Mouse (Mus musculus): ENCODE results near the gene Cdk5r1. TPM values are rescaled to one million over a fixed set of nuclear protein-coding genes. Genes with fewer than 3 reads are reported as not detected.

Gene Cdk5r1
- polyA plus RNA-seq, 1 experiment from 2014 or later: 0.30 TPM

GRCm38 (mm10) chr11:80485622-80486206 is 8.9 kb downstream of the Cdk5r1 start:
- no peak for ATAC-seq (ENCODE audit: low read depth)
- Histone ChIP-seq H3K27me3 (ENCODE audit: control insufficient read depth, insufficient read depth, low read depth, low read length) (no peaks in the 10 kb centered on the region), H3K4me1 (ENCODE audit: control insufficient read depth, low read depth, low read length) (no peaks in the 10 kb centered on the region), H3K9me3 (replicated peaks; ENCODE audit: control insufficient read depth, low read length) (no peaks in the 10 kb centered on the region), H3K27ac (ENCODE audit: low read length) (no peak overlapping the region), H3K36me3 (ENCODE audit: control insufficient read depth, insufficient read depth) (no peaks in the 10 kb centered on the region), H3K4me3 (ENCODE audit: low read depth, low read length) (no peak overlapping the region), H3K9ac (ENCODE audit: low read depth, low read length) (no peak overlapping the region), H3K4me2 (ENCODE audit: low read depth, low read length) (no peak overlapping the region)
- 67% methylated on average over 10 of the region's 10 CpGs for WGBS (ENCODE audit: insufficient replicate concordance)

DNA sequence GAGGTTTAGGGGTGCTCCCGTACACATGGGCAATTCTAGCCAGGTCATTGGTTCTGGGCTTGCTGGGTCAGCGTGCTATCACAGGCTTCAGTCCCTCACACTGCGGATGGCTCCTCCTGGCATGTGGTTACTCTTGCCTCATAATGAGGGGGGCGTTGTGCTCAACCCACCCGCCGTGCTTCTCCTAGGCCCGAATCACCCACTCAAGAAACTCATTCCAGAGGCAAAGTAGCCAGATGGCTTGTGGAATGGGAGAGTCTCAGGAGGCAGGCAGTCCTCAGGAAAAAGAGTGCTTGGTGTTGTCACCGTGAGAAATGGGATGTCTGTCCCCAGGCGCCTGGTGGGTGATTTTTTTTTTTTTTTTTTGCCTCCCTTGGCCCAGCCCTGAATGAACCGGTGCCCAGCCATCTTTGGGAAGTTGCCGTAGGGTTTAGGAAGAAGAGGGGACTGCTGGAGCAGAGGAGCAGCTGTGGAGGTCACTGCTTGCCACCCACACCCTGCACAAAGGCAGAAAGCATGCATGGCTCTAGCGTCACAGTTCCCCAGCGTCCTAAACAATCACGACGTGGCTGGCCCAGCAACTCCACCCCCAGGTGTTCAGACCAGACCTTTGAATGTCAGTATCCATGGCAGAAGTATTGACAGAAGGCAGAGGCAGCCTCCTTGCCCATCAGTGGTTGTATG is 11.2 kb downstream of the Cdk5r1 start:
- Histone ChIP-seq H3K36me3 (ENCODE audit: control insufficient read depth, insufficient read depth) (no peaks in the 10 kb centered on the region), H3K4me1 (ENCODE audit: control insufficient read depth, low read depth, low read length) (no peaks in the 10 kb centered on the region), H3K27me3 (ENCODE audit: control insufficient read depth, insufficient read depth, low read depth, low read length) (no peaks in the 10 kb centered on the region), H3K4me2 (ENCODE audit: low read depth, low read length) (no peak overlapping the region), H3K9ac (ENCODE audit: low read depth, low read length) (no peak overlapping the region), H3K4me3 (ENCODE audit: low read depth, low read length) (no peak overlapping the region), H3K9me3 (replicated peaks; ENCODE audit: control insufficient read depth, low read length) (no peaks in the 10 kb centered on the region), H3K27ac (ENCODE audit: low read length) (no peak overlapping the region)
- 61% methylated on average over 15 of the region's 15 CpGs for WGBS (ENCODE audit: insufficient replicate concordance)
- ATAC-seq (ENCODE audit: low read depth): no peak

DNA sequence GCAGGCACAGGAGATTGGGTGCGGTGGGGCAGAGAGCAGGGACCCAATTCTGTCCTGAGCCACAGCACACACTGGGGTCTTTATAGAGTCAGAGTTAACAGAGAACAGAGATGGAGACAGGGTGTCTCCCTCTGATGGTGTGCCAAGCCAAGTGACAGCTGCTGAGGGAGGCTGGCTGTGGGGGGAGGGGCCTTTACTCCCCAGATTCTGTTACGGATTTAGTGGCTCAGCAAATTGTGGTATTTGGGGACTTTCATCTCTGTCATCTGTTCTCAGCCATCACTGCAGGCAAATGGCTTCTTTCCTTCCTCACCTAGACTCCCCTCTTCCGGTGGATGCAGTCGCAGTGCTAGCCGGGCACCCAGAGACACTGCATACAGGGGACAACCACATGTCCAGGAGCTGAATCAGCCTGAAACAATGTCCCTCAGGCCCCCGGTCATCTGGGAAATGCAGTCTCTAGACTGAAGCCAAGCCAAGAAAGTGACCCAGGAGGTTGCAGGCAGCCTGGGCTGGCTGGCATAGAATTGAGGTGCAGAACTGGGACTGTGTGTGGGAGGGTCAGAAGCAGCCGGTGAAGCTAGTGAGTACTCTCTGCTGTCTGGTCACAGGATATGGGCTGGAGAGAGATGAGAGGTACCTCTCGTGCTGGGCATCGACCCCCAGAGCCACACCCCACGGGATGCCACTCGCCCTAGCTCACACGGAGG is 12.5 kb downstream of the Cdk5r1 start:
- Histone ChIP-seq H3K9me3 (replicated peaks; ENCODE audit: control insufficient read depth, low read length) (no peaks in the 10 kb centered on the region), H3K27ac (ENCODE audit: low read length) (peak overlapping the region; percentile 31; the same call in 1 of the 2 replicates), H3K4me2 (ENCODE audit: low read depth, low read length) (no peak overlapping the region), H3K9ac (ENCODE audit: low read depth, low read length) (no peak overlapping the region), H3K27me3 (ENCODE audit: control insufficient read depth, insufficient read depth, low read depth, low read length) (no peaks in the 10 kb centered on the region), H3K4me3 (ENCODE audit: low read depth, low read length) (no peak overlapping the region), H3K36me3 (ENCODE audit: control insufficient read depth, insufficient read depth) (no peaks in the 10 kb centered on the region), H3K4me1 (ENCODE audit: control insufficient read depth, low read depth, low read length) (no peaks in the 10 kb centered on the region)
- ATAC-seq (ENCODE audit: low read depth): no peak
- WGBS (ENCODE audit: insufficient replicate concordance): 30% methylated on average over 12 of the region's 12 CpGs

GRCm38 (mm10) chr11:80489882-80490196 is 13.0 kb downstream of the Cdk5r1 start:
- H3K4me3 ChIP-seq (ENCODE audit: low read depth, low read length): no peak overlapping the region
- no peak overlapping the region for H3K9ac ChIP-seq (ENCODE audit: low read depth, low read length)
- no peak overlapping the region for H3K4me2 ChIP-seq (ENCODE audit: low read depth, low read length)
- H3K4me1 ChIP-seq (ENCODE audit: control insufficient read depth, low read depth, low read length): no peaks in the 10 kb centered on the region
- ATAC-seq (ENCODE audit: low read depth): peak; percentile 25; the same call in 1 of the 2 replicates
- no peaks in the 10 kb centered on the region for H3K9me3 ChIP-seq (replicated peaks; ENCODE audit: control insufficient read depth, low read length)
- no peaks in the 10 kb centered on the region for H3K36me3 ChIP-seq (ENCODE audit: control insufficient read depth, insufficient read depth)
- H3K27me3 ChIP-seq (ENCODE audit: control insufficient read depth, insufficient read depth, low read depth, low read length): no peaks in the 10 kb centered on the region
- WGBS (ENCODE audit: insufficient replicate concordance): 7% methylated on average over 5 of the region's 5 CpGs
- peak overlapping the region; percentile 31; the same call in 1 of the 2 replicates for H3K27ac ChIP-seq (ENCODE audit: low read length)

- H3K27ac ChIP-seq (ENCODE audit: low read length): no peak overlapping the region
- H3K4me1 ChIP-seq (ENCODE audit: control insufficient read depth, low read depth, low read length): no peaks in the 10 kb centered on the region
- no peak overlapping the region for H3K4me2 ChIP-seq (ENCODE audit: low read depth, low read length)
- H3K27me3 ChIP-seq (ENCODE audit: control insufficient read depth, insufficient read depth, low read depth, low read length): no peaks in the 10 kb centered on the region
- 69% methylated on average over 10 of the region's 10 CpGs for WGBS (ENCODE audit: insufficient replicate concordance)
- no peak overlapping the region for H3K9ac ChIP-seq (ENCODE audit: low read depth, low read length)
- no peaks in the 10 kb centered on the region for H3K36me3 ChIP-seq (ENCODE audit: control insufficient read depth, insufficient read depth)
- peak; percentile 10; the same call in 1 of the 2 replicates for ATAC-seq (ENCODE audit: low read depth)
- H3K4me3 ChIP-seq (ENCODE audit: low read depth, low read length): no peak overlapping the region
- H3K9me3 ChIP-seq (replicated peaks; ENCODE audit: control insufficient read depth, low read length): no peaks in the 10 kb centered on the region
These were observed 14.0 kb downstream of the Cdk5r1 start for GRCm38 (mm10) chr11:80490831-80491230.

- no peaks in the 10 kb centered on the region for H3K36me3 ChIP-seq (ENCODE audit: control insufficient read depth, insufficient read depth)
- no peaks in the 10 kb centered on the region for H3K4me1 ChIP-seq (ENCODE audit: control insufficient read depth, low read depth, low read length)
- H3K27me3 ChIP-seq (ENCODE audit: control insufficient read depth, insufficient read depth, low read depth, low read length): no peaks in the 10 kb centered on the region
- H3K4me3 ChIP-seq (ENCODE audit: low read depth, low read length): no peak overlapping the region
- no peak overlapping the region for H3K27ac ChIP-seq (ENCODE audit: low read length)
- no peaks in the 10 kb centered on the region for H3K9me3 ChIP-seq (replicated peaks; ENCODE audit: control insufficient read depth, low read length)
- no peak overlapping the region for H3K9ac ChIP-seq (ENCODE audit: low read depth, low read length)
- WGBS (ENCODE audit: insufficient replicate concordance): 80% methylated on average over 5 of the region's 5 CpGs
- ATAC-seq (ENCODE audit: low read depth): no peak
- no peak overlapping the region for H3K4me2 ChIP-seq (ENCODE audit: low read depth, low read length)
These were observed 16.4 kb downstream of the Cdk5r1 start for GRCm38 (mm10) chr11:80493186-80493585.

GRCm38 (mm10) chr11:80494852-80495251 is 18.0 kb downstream of the Cdk5r1 start:
- H3K4me2 ChIP-seq (ENCODE audit: low read depth, low read length): no peak overlapping the region
- H3K27me3 ChIP-seq (ENCODE audit: control insufficient read depth, insufficient read depth, low read depth, low read length): no peaks in the 10 kb centered on the region
- ATAC-seq (ENCODE audit: low read depth): no peak
- no peaks in the 10 kb centered on the region for H3K36me3 ChIP-seq (ENCODE audit: control insufficient read depth, insufficient read depth)
- no peak overlapping the region for H3K27ac ChIP-seq (ENCODE audit: low read length)
- no peaks in the 10 kb centered on the region; the same call in 1 of the 2 replicates for H3K4me1 ChIP-seq (ENCODE audit: control insufficient read depth, low read depth, low read length)
- H3K9me3 ChIP-seq (replicated peaks; ENCODE audit: control insufficient read depth, low read length): no peaks in the 10 kb centered on the region
- no peak overlapping the region for H3K9ac ChIP-seq (ENCODE audit: low read depth, low read length)
- H3K4me3 ChIP-seq (ENCODE audit: low read depth, low read length): no peak overlapping the region
- 60% methylated on average over 9 of the region's 9 CpGs for WGBS (ENCODE audit: insufficient replicate concordance)

DNA sequence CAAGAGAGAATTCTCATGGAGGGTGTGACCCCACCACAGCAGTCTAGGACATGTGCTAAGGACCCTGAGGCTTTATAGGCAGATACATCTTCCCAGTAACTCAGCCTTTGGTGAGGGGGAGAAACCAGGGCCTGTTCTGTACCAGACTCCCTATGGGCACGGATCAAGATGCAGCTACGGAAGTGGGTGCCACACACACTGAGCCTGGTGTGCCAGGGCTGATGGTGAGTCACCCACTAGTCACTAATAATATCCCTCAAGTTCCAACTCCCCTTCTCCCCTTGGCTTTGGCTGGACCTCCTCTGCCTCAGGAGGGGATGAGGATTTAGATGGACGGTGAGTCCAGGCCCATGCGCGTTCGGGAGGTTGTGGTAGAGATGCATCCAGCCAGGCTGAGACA is 19.1 kb downstream of the Cdk5r1 start:
- WGBS (ENCODE audit: insufficient replicate concordance): 78% methylated on average over 6 of the region's 6 CpGs
- Histone ChIP-seq H3K4me2 (ENCODE audit: low read depth, low read length) (no peak overlapping the region), H3K27me3 (ENCODE audit: control insufficient read depth, insufficient read depth, low read depth, low read length) (no peaks in the 10 kb centered on the region), H3K4me1 (ENCODE audit: control insufficient read depth, low read depth, low read length) (no peaks in the 10 kb centered on the region; the same call in 1 of the 2 replicates), H3K4me3 (ENCODE audit: low read depth, low read length) (no peak overlapping the region), H3K9me3 (replicated peaks; ENCODE audit: control insufficient read depth, low read length) (no peaks in the 10 kb centered on the region), H3K36me3 (ENCODE audit: control insufficient read depth, insufficient read depth) (no peaks in the 10 kb centered on the region), H3K27ac (ENCODE audit: low read length) (no peak overlapping the region), H3K9ac (ENCODE audit: low read depth, low read length) (no peak overlapping the region)
- ATAC-seq (ENCODE audit: low read depth): no peak

- no peaks in the 10 kb centered on the region for H3K9me3 ChIP-seq (replicated peaks; ENCODE audit: control insufficient read depth, low read length)
- no peak overlapping the region for H3K27ac ChIP-seq (ENCODE audit: low read length)
- no peak for ATAC-seq (ENCODE audit: low read depth)
- no peaks in the 10 kb centered on the region for H3K36me3 ChIP-seq (ENCODE audit: control insufficient read depth, insufficient read depth)
- WGBS (ENCODE audit: insufficient replicate concordance): 80% methylated on average over 1 of the region's 1 CpGs
- no peak overlapping the region for H3K4me3 ChIP-seq (ENCODE audit: low read depth, low read length)
- H3K4me1 ChIP-seq (ENCODE audit: control insufficient read depth, low read depth, low read length): no peaks in the 10 kb centered on the region; the same call in 1 of the 2 replicates
- H3K4me2 ChIP-seq (ENCODE audit: low read depth, low read length): no peak overlapping the region
- H3K9ac ChIP-seq (ENCODE audit: low read depth, low read length): no peak overlapping the region
- H3K27me3 ChIP-seq (ENCODE audit: control insufficient read depth, insufficient read depth, low read depth, low read length): no peaks in the 10 kb centered on the region
These were observed 19.8 kb downstream of the Cdk5r1 start for GRCm38 (mm10) chr11:80496640-80497039.
